Mouse (Mus musculus): ENCODE data around the gene Ndufv3.
A peak's percentile ranks its signal among the peaks of the same experiment; 100 is the strongest.

The Ndufv3 gene

GRCm38 (mm10) chr17:31519946-31520838 lies at the start of gene Ndufv3, which contains the start of gene Wdr4:
Ndufv3 (plus strand) TSS chr17:31520115.
Wdr4 (minus strand) TSS chr17:31519980.
- peak; percentile 97 to 99 for DNase-seq (ENCODE audit: low spot score in 2 of 2)

DNA sequence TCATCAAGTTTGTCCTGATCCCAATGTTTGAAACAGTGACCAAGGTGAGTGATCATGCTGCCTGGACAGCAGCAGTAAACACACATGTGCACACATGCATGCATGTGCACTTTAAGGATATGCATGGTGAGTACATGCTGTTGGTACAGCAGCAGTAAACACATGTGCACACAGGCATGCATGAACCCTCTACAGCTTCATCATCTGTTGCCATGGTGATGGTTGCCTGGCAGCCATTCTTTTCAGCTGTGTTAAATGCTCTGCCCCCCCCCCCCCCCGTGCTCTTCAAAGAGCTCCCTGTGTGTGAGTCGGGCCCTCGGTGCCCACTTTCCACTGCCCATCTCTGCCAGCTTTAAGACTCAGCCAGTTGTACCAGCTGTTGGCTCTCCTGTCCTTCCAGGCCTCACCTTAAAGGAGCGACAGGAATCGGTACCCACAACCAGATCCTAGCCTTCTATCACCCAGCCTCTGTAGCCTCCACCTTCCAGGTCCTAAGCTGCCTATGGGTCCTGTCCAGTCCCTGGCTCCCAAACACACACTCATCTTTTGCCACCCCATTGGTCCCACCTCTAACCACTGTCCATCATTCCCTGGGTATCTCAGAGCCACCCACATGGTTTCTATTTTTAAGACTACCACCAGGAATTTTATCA lies 49.0 kb upstream of the Ndufv3 start:
- DNase-seq (ENCODE audit: low spot score in 2 of 2): no peak

DNA sequence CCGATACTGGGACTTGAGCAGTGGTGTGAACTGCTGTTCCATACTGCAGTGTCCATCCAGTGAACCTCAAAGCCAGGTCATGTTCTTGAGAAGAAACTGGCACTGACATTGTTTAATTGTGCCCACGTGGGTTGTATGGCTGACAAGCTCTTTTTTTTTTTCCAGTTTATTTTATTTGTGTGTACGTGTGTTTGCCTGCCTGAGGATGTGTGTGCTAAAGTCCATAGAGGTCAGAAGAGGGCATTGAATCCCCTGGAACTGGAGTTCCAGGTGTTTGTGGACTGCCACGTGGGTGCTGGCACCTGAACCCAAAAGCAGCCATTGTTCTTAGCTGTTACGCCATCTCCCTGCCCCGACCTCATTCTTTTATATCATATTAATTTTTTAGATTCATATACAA lies 45.5 kb upstream of the Ndufv3 start:
- DNase-seq (ENCODE audit: low spot score in 2 of 2): no peak

DNA sequence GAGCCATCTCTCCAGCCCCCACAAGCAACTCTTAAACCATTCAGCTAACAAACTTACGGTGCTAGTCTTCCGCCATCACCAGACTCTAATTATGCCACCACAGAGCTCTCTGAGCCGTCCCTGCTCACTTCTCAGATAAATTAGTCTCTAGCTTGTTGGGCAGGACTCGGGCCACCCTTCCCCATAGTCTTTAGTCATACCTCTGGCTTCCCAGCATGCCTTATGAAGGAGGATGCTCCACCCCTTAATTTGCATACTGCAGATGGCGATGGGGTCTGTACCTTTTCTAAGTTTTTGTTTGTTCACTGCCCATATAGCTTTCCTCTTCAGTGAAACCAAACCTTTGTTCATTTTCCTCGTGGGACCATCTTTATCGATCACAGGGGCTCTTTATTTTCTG lies 41.3 kb upstream of the Ndufv3 start:
- no peak for DNase-seq (ENCODE audit: low spot score in 2 of 2)

GRCm38 (mm10) chr17:31479108-31479844 lies 40.6 kb upstream of the Ndufv3 start:
- DNase-seq (ENCODE audit: low spot score in 2 of 2): no peak

DNA sequence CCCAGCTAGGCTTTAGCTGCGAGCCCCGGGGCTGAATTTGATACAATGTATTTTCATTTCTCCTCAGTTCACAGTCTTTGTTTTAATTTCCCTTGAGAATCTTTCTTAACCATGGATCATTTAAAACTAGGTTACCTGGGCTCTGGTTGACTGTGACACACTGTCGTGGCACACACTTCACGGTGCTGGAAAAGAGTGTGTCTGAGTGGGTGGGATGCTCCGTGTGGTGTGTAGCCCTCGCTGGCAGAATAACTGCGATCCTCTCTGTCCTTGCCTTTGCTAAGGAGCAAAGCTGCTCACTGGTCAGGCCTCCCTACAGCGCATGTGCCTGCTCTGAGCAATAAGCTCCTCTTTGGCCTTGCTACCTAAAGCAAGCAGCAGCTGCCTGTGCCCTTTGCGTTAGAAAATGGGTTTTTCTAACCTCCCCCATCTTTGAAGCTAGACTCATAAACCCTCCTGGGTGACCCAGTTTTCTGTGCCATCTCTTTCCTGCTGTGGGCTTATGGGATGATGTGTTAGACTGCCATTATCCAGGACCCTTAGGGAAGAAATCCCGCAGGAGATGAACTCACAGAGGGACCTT lies 33.2 kb upstream of the Ndufv3 start:
- no peak for DNase-seq (ENCODE audit: low spot score in 2 of 2)

GRCm38 (mm10) chr17:31487433-31488060 lies 32.4 kb upstream of the Ndufv3 start:
- DNase-seq (ENCODE audit: low spot score in 2 of 2): no peak

- DNase-seq (ENCODE audit: low spot score in 2 of 2): no peak
These were observed 28.6 kb upstream of the Ndufv3 start for GRCm38 (mm10) chr17:31491355-31491754.

- DNase-seq (ENCODE audit: low spot score in 2 of 2): peak; percentile 67 to 74
These were observed 27.5 kb upstream of the Ndufv3 start for GRCm38 (mm10) chr17:31492416-31492815.

- DNase-seq (ENCODE audit: low spot score in 2 of 2): no peak
These were observed 24.9 kb upstream of the Ndufv3 start for GRCm38 (mm10) chr17:31494989-31495388.

DNA sequence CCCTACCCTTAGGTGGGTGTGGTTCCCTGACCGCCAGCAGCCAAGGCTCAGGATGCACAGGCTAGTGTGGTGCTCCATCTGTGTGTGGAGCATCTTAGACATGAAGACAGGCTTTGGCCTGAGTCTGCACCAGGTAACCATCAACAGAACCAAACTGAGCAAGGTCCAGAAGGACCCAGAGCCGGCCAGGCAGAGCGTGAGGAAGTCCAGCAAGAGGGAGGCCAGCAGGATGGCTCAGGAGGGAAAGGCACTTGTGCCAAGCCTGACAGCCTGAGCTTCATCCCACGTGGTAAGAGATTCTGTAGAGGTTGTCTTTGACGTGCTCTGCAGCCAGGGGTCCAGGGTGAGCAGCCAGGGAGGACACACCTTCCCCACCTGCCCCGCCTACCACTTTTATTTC lies 22.2 kb upstream of the Ndufv3 start:
- DNase-seq (ENCODE audit: low spot score in 2 of 2): no peak

- no peak for DNase-seq (ENCODE audit: low spot score in 2 of 2)
These were observed 20.2 kb upstream of the Ndufv3 start for GRCm38 (mm10) chr17:31499725-31500124.

DNA sequence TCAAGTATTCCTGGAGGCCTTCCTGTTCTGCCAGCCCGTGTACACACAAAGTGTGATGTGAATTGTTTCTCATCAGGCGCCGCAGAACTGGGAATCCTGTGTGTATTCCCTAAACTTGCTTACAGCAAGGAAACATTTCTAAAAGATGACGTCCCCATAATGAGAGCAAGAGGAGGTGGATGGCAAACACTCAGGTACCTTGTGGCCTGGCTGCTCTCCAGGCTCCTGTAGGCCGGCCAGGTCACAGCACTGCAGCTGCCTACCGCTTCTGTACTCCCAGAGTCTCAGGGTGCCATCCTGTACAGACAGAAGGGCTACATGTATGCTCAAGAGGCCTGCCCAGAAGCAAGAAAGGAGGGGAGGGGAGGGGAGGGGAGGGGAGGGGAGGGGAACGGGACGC lies 19.5 kb upstream of the Ndufv3 start:
- no peak for DNase-seq (ENCODE audit: low spot score in 2 of 2)

DNA sequence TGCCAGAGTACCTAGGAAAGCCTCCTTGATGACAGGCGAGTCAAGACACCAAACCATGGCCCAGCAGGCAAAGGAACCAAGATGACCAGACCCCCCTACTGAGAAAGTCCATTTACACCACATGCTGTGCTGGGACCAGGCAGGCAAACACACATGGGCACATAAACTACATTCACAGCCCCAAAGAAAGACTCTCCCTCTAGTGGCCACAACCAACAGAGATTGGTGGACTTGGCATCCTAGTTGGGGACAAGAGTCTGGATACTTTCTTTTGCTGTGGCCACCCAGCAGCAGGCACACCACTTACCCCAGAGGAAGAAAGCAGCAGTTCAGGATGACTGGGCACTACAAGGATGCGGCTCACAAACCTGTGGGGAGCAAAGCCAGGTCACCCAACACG lies 19.0 kb upstream of the Ndufv3 start:
- DNase-seq (ENCODE audit: low spot score in 2 of 2): no peak

- no peak for DNase-seq (ENCODE audit: low spot score in 2 of 2)
These were observed 17.5 kb upstream of the Ndufv3 start for GRCm38 (mm10) chr17:31502261-31502927.

GRCm38 (mm10) chr17:31503337-31503736 lies 16.6 kb upstream of the Ndufv3 start:
- DNase-seq (ENCODE audit: low spot score in 2 of 2): no peak

GRCm38 (mm10) chr17:31503936-31504335 lies 16.0 kb upstream of the Ndufv3 start:
- DNase-seq (ENCODE audit: low spot score in 2 of 2): no peak

DNA sequence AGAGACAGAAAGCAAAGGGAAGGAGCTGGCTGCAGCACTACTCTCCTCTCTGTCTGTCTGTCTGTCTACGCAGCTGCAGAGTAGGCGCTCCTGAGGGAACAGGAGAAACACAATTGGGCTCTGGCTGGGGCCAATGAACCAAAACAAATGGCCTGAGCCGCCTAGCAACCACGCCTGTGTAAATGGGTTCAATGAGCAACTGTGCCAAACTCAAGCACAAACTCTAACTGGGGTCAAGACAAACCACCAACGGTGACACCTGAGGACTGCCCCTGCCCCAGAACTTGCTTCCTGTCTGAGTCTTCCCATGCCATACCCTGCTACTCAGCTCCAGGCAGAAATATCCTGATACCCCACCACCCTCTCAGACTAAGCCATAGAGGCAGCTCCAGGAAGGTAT lies 14.9 kb upstream of the Ndufv3 start:
- no peak for DNase-seq (ENCODE audit: low spot score in 2 of 2)

DNA sequence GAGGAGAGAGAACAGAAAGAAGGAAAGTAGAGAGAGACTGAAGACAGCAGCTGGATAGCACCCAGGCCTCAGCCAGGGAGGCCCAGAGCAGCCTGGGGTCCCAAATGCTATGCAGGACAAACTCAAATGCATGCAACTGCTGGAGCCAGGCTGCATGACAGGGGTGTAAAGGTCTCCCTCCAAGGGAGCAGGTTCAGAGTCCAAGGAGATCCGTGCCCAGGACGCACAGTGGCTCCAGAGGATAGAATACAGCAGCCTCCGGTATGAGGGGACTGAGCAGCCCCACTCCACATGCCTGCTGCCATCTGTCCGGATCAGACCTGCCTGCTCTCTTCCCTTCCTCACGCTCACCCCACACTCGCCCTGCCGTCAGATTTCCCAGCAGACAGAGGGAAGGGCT lies 13.6 kb upstream of the Ndufv3 start:
- no peak for DNase-seq (ENCODE audit: low spot score in 2 of 2)

GRCm38 (mm10) chr17:31510944-31511343 lies 9.0 kb upstream of the Ndufv3 start:
- no peak for DNase-seq (ENCODE audit: low spot score in 2 of 2)
